Mouse (Mus musculus): Measurements from ENCODE around the gene Ccdc163. TPM values are rescaled to one million over a fixed set of nuclear protein-coding genes. Genes with fewer than 3 reads are reported as not detected.

Ccdc163 gene
- polyA plus RNA-seq, 1 experiment from 2014 or later = 14.8 TPM

DNA sequence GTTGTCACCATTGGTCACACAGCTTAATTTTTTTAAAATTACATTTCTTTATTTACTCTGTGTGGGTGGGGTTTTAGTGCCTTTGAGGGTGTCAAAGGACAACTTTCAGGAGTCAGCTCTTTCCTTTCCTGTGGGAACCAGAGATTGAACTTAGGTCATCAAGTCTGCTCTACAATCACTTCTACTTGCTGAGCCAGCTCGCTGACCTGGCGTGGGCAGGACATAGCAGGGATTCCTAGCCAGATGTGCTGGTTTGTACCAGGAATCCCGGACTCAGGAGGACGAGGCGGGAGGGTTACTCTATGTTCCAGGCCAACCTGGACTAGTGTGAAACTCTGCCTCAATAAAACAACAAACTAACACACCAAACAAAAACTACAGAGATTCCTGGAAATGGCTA, 24.0 kb downstream of the Ccdc163 start:
- Histone ChIP-seq H3K4me3 (ENCODE audit: low read length) (no peak overlapping the region), H3K4me1 (ENCODE audit: control insufficient read depth, insufficient read depth, low read length) (no peaks in the 10 kb centered on the region), H3K4me2 (ENCODE audit: low read depth, low read length) (no peak overlapping the region), H3K27ac (ENCODE audit: low read length) (no peak overlapping the region), H3K27me3 (ENCODE audit: control insufficient read depth, insufficient read depth, low read length) (no peaks in the 10 kb centered on the region), H3K9ac (ENCODE audit: low read length) (no peak overlapping the region), H3K36me3 (ENCODE audit: control insufficient read depth, insufficient read depth) (no peaks in the 10 kb centered on the region), H3K9me3 (replicated peaks; ENCODE audit: control insufficient read depth, low read length) (no peaks in the 10 kb centered on the region)
- no peak for ATAC-seq (replicated peaks; ENCODE audit: extremely low read depth, insufficient read depth, low FRiP score)
- 67% methylated on average over 5 of the region's 5 CpGs for WGBS

DNA sequence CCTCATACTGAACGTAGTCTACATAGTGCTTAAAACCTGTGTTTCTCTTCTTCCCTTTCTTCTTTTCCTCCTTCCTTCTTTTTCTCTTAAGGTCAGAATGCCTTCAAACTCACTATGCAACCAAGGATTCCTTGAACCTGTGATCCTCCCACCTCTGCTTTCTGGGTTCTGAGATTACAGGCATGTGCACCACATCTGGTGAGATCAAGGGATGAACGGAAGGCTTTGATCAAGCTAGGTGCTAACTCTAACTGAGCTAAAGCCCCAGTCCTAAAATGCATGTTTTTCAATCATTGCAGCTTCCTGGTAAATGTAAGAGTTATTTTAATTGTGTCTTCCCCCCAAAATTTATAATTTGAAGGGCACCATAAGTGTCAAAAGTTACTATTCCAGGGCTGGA, 26.7 kb downstream of the Ccdc163 start:
- no peak overlapping the region for H3K4me2 ChIP-seq (ENCODE audit: low read depth, low read length)
- no peak overlapping the region for H3K9ac ChIP-seq (ENCODE audit: low read length)
- no peaks in the 10 kb centered on the region for H3K4me1 ChIP-seq (ENCODE audit: control insufficient read depth, insufficient read depth, low read length)
- WGBS = 71% methylated on average over 2 of the region's 2 CpGs
- no peak overlapping the region for H3K27ac ChIP-seq (ENCODE audit: low read length)
- H3K9me3 ChIP-seq (replicated peaks; ENCODE audit: control insufficient read depth, low read length) = no peaks in the 10 kb centered on the region
- H3K36me3 ChIP-seq (ENCODE audit: control insufficient read depth, insufficient read depth) = no peaks in the 10 kb centered on the region
- no peak overlapping the region for H3K4me3 ChIP-seq (ENCODE audit: low read length)
- ATAC-seq (replicated peaks; ENCODE audit: extremely low read depth, insufficient read depth, low FRiP score) = no peak
- H3K27me3 ChIP-seq (ENCODE audit: control insufficient read depth, insufficient read depth, low read length) = no peaks in the 10 kb centered on the region

DNA sequence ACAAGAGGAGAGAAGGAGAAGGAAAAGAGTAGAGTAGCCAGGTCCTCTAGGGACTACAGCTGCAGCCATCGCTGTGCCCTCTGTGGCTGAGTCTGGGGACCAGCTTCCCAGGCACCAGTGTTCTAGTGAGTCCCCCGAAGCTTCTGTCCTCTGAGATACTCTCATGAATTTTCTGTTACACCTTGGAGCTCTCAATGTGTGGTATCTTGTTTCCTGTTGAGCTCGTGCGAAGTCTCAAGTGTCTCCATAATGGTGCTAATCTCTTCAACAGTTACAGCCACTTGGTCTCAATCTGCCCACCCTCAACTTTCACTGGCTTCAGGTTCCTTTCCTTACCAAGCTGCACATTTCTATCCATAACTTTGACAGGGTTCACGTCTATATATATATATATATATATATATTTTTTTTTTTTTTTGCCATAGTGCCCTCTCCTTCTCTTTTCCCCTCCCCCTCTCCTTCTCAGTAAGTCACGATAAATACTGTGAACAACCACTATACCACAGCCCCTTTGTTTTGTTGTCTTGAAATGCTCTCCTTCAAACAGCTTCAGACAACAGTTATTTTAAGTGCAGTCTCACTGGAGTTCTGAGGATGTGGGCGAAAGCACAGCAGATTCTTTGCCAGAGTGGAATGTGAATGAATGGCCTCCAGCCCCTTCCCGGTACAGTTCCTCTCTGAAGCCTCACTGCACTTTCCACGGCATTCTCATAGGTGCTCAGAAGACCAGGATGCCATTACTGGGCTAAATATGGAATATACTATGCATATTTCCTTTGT, 30.9 kb downstream of the Ccdc163 start:
- no peak overlapping the region for H3K4me2 ChIP-seq (ENCODE audit: low read depth, low read length)
- no peak for ATAC-seq (replicated peaks; ENCODE audit: extremely low read depth, insufficient read depth, low FRiP score)
- WGBS = 55% methylated on average over 9 of the region's 9 CpGs

DNA sequence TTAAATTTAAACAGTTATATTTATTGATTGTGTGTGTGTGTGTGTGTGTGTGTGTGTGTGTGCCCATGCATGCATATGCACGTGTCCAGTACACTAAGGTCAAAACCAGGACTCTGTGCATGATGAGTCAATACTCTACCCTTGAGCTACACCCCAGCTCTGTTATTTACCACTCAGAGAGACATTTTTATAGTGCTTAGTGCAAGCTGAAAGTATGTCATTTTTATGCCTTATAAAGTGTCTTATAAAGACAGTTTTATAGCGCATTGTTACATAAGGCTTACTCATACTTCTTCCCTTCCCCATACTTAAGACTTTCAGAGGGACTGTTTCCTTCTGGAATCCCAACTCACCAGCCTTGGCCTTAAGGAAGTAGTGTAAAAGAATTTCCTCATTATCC, 41.4 kb downstream of the Ccdc163 start:
- ATAC-seq (replicated peaks; ENCODE audit: extremely low read depth, insufficient read depth, low FRiP score) = no peak
- H3K27me3 ChIP-seq (ENCODE audit: control insufficient read depth, insufficient read depth, low read length) = no peaks in the 10 kb centered on the region
- H3K4me2 ChIP-seq (ENCODE audit: low read depth, low read length) = no peak overlapping the region
- no peaks in the 10 kb centered on the region for H3K4me1 ChIP-seq (ENCODE audit: control insufficient read depth, insufficient read depth, low read length)
- H3K9ac ChIP-seq (ENCODE audit: low read length) = no peak overlapping the region
- H3K36me3 ChIP-seq (ENCODE audit: control insufficient read depth, insufficient read depth) = no peaks in the 10 kb centered on the region
- 82% methylated on average over 2 of the region's 2 CpGs for WGBS
- no peak overlapping the region for H3K27ac ChIP-seq (ENCODE audit: low read length)
- H3K4me3 ChIP-seq (ENCODE audit: low read length) = no peak overlapping the region
- H3K9me3 ChIP-seq (replicated peaks; ENCODE audit: control insufficient read depth, low read length) = no peaks in the 10 kb centered on the region

More for the DNA sequence above, 30.9 kb downstream of the Ccdc163 start:
- H3K36me3 ChIP-seq (ENCODE audit: control insufficient read depth, insufficient read depth) = no peaks in the 10 kb centered on the region
- no peak overlapping the region for H3K9ac ChIP-seq (ENCODE audit: low read length)
- H3K9me3 ChIP-seq (replicated peaks; ENCODE audit: control insufficient read depth, low read length) = no peaks in the 10 kb centered on the region
- no peak overlapping the region for H3K27ac ChIP-seq (ENCODE audit: low read length)
- no peaks in the 10 kb centered on the region for H3K4me1 ChIP-seq (ENCODE audit: control insufficient read depth, insufficient read depth, low read length)
- H3K4me3 ChIP-seq (ENCODE audit: low read length) = no peak overlapping the region
- H3K27me3 ChIP-seq (ENCODE audit: control insufficient read depth, insufficient read depth, low read length) = no peaks in the 10 kb centered on the region

DNA sequence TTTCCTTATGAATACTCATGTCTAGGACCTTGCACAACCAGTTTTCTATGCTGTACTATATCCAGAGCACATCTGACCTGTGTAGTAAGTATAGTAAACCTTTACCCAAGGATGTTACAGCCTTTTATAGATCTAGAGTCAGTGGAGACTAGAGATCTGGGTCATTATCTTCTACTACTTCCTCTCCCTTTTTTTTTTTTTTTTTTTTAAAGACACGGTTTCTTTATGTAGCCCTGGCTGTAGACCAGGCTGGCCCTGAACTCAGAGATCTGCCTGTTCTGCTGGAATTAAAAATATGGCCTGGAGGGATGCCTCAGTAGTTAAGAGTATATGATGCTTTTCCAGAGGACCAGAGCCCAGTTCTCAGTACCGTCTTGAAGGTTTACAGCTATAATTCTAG, 53.6 kb downstream of the Ccdc163 start:
- H3K4me1 ChIP-seq (ENCODE audit: control insufficient read depth, insufficient read depth, low read length) = no peaks in the 10 kb centered on the region
- H3K27me3 ChIP-seq (ENCODE audit: control insufficient read depth, insufficient read depth, low read length) = no peaks in the 10 kb centered on the region
- no peaks in the 10 kb centered on the region for H3K9me3 ChIP-seq (replicated peaks; ENCODE audit: control insufficient read depth, low read length)
- H3K9ac ChIP-seq (ENCODE audit: low read length) = no peak overlapping the region
- no peaks in the 10 kb centered on the region for H3K36me3 ChIP-seq (ENCODE audit: control insufficient read depth, insufficient read depth)
- H3K27ac ChIP-seq (ENCODE audit: low read length) = no peak overlapping the region
- no peak for ATAC-seq (replicated peaks; ENCODE audit: extremely low read depth, insufficient read depth, low FRiP score)
- no peak overlapping the region for H3K4me2 ChIP-seq (ENCODE audit: low read depth, low read length)
- H3K4me3 ChIP-seq (ENCODE audit: low read length) = no peak overlapping the region
- WGBS = 75% methylated on average over 2 of the region's 2 CpGs

DNA sequence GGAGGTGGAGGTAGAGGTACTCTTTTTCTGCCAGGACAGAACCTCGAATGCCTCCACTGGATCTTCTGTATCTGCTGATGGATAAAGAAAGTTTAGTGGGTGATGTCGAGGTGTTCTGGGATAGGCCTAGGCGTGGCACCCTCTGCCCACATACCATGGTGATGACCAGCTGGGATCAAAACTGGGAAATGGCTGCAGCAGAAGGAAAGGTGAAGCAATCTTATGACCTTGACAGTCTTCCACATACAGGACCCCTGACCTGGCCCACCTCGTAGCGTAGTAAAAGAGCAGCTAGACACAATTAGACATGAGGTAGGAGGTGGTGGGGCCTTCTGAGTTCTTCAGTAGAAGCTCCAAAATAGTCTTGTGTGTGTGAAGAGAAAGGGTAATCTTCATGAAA, 55.7 kb downstream of the Ccdc163 start:
- H3K9me3 ChIP-seq (replicated peaks; ENCODE audit: control insufficient read depth, low read length) = no peaks in the 10 kb centered on the region
- ATAC-seq (replicated peaks; ENCODE audit: extremely low read depth, insufficient read depth, low FRiP score) = no peak
- no peaks in the 10 kb centered on the region for H3K27me3 ChIP-seq (ENCODE audit: control insufficient read depth, insufficient read depth, low read length)
- H3K4me1 ChIP-seq (ENCODE audit: control insufficient read depth, insufficient read depth, low read length) = no peaks in the 10 kb centered on the region
- no peak overlapping the region for H3K4me3 ChIP-seq (ENCODE audit: low read length)
- no peaks in the 10 kb centered on the region for H3K36me3 ChIP-seq (ENCODE audit: control insufficient read depth, insufficient read depth)
- 80% methylated on average over 5 of the region's 5 CpGs for WGBS
- no peak overlapping the region for H3K9ac ChIP-seq (ENCODE audit: low read length)
- no peak overlapping the region for H3K4me2 ChIP-seq (ENCODE audit: low read depth, low read length)
- H3K27ac ChIP-seq (ENCODE audit: low read length) = no peak overlapping the region

DNA sequence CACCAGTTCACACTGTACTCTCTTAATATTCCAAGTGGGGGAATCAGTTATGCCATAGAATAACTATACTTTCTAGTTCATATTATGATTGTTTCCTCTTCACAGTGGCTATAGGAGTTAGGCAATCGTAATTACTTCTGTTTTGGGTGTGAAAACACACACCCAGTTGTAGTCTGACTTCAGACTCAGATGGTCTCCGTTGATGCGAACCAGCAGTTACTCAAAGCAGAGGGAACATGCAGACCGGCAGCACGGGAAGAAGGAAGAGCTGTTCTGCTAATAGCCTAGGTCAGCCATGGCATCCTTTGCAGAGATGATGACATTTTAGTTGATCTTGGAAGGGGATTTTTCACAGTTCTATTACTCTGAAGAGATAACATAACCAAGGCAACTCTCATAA, 60.2 kb downstream of the Ccdc163 start:
- H3K27me3 ChIP-seq (ENCODE audit: control insufficient read depth, insufficient read depth, low read length) = no peaks in the 10 kb centered on the region
- H3K4me2 ChIP-seq (ENCODE audit: low read depth, low read length) = no peak overlapping the region
- no peaks in the 10 kb centered on the region for H3K36me3 ChIP-seq (ENCODE audit: control insufficient read depth, insufficient read depth)
- 81% methylated on average over 5 of the region's 5 CpGs for WGBS
- no peak for ATAC-seq (replicated peaks; ENCODE audit: extremely low read depth, insufficient read depth, low FRiP score)
- no peaks in the 10 kb centered on the region for H3K4me1 ChIP-seq (ENCODE audit: control insufficient read depth, insufficient read depth, low read length)
- no peak overlapping the region for H3K9ac ChIP-seq (ENCODE audit: low read length)
- H3K4me3 ChIP-seq (ENCODE audit: low read length) = no peak overlapping the region
- no peak overlapping the region for H3K27ac ChIP-seq (ENCODE audit: low read length)
- no peaks in the 10 kb centered on the region for H3K9me3 ChIP-seq (replicated peaks; ENCODE audit: control insufficient read depth, low read length)

DNA sequence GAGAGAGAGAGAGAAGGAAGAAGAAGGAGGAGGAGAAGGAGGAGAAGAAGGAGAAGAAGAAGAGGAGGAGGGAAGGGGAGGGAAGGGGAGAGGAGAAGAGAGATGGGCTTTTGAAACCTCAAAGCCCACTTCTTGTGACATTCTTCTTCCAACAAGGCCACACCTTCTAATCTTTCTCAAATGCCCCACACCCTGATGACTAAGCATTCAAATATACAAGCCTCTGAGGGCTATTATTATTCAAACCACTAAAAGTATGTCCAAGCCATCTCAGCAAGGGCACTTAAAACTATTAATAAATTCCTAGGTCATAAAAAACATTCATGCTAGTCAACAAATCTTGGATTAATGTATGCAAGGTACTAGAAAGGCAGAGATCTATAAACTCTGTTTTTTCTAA, 60.8 kb downstream of the Ccdc163 start:
- Histone ChIP-seq H3K9me3 (replicated peaks; ENCODE audit: control insufficient read depth, low read length) (no peaks in the 10 kb centered on the region), H3K4me3 (ENCODE audit: low read length) (no peak overlapping the region), H3K36me3 (ENCODE audit: control insufficient read depth, insufficient read depth) (no peaks in the 10 kb centered on the region), H3K4me2 (ENCODE audit: low read depth, low read length) (no peak overlapping the region), H3K27me3 (ENCODE audit: control insufficient read depth, insufficient read depth, low read length) (no peaks in the 10 kb centered on the region), H3K27ac (ENCODE audit: low read length) (no peak overlapping the region), H3K4me1 (ENCODE audit: control insufficient read depth, insufficient read depth, low read length) (no peaks in the 10 kb centered on the region), H3K9ac (ENCODE audit: low read length) (no peak overlapping the region)
- ATAC-seq (replicated peaks; ENCODE audit: extremely low read depth, insufficient read depth, low FRiP score) = no peak

DNA sequence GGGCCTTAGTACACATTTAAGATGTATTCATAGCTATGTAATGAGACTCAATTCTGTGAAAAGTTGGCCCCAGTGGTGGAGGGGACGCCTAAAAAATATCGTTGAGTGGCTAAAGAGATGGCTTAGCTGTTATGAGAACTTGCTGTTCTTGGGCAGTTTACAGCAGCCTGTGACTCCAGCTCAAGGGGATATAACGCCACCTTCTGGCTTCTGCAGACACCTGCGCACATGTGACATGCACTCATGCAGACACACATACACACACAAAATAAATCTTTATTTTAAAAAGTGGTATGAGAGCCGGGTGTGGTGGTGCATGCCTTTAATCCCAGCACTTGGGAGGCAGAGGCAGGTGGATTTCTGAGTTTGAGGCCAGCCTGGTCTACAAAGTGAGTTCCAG, 68.1 kb downstream of the Ccdc163 start:
- H3K9me3 ChIP-seq (replicated peaks; ENCODE audit: control insufficient read depth, low read length) = no peaks in the 10 kb centered on the region
- no peak overlapping the region for H3K4me3 ChIP-seq (ENCODE audit: low read length)
- 93% methylated on average over 5 of the region's 5 CpGs for WGBS
- no peaks in the 10 kb centered on the region for H3K27me3 ChIP-seq (ENCODE audit: control insufficient read depth, insufficient read depth, low read length)
- no peak overlapping the region for H3K9ac ChIP-seq (ENCODE audit: low read length)
- ATAC-seq (replicated peaks; ENCODE audit: extremely low read depth, insufficient read depth, low FRiP score) = no peak
- H3K27ac ChIP-seq (ENCODE audit: low read length) = no peak overlapping the region
- no peaks in the 10 kb centered on the region for H3K4me1 ChIP-seq (ENCODE audit: control insufficient read depth, insufficient read depth, low read length)
- H3K36me3 ChIP-seq (ENCODE audit: control insufficient read depth, insufficient read depth) = no peaks in the 10 kb centered on the region
- H3K4me2 ChIP-seq (ENCODE audit: low read depth, low read length) = no peak overlapping the region

Data from heart, embryonic 16.5 days (tissue).